Mouse (Mus musculus) regulatory T cell (primary cell): ENCODE results near the gene Grik2.

ENCODE experiments used
- in situ Hi-C: fragments of 300-600 bp; cut with MboI, MseI; formaldehyde crosslinking; loops from one replicate; pipeline ENCODE4 v1.15.1; 2025; ENCODE audit warnings: high pct_unique_total_duplicates

Gene Grik2

DNA sequence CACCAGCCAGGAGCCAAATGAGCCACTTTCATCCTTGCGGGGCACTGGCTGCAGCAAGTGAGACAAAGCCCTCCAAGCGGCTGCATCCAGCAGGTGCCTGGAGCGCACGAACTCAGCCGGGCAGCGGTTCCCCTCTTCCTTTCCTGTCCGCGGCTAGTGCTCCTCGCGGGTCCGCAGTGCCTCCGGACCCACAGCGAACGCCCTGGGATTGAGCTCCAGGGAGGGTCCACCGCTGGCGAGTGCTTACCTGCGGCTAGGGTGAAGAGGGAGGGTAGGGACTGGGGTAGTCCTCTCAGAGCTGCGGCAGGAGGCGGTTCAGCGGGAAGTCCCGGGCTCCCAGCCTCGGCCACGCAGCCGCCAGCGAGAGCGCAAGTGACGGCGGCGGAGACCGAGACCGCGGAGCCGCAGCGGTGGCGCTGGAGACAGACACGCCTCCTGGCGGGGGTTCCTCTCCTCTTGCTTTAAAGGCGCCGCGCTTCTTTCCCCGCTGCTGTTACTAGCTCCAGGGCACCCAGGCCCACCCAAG is at the start of gene Grik2:
Gene Grik2 (minus strand): TSS at position 386 of the 526 bp plus-strand sequence.
- in situ Hi-C loops, result no loop called here

GRCm38 (mm10) chr10:49834392-49834791 is 45.8 kb upstream of the Grik2 start:
- in situ Hi-C loops, result no loop called here

DNA sequence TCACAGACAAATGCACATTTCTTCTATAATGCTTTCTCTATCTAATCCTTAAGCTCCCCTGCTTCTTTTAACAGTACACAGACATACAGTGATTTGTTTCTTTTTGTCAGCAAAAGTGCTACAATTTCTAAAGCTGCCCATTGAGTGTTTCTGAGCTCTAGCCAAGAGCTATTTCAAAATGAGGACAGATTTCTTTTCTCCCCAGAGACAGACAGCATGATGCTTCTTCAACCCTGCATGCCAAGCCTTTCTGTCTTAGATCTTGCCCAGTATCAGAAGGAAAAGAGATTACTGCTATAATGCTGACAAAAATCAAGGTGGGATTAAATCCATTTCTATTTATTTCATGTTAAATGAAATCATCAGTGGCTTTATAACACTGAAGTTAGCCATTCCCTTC is 18.7 kb upstream of the Grik2 start:
- in situ Hi-C loops, result no loop called here

GRCm38 (mm10) chr10:49801001-49801400 is 12.4 kb upstream of the Grik2 start:
- in situ Hi-C loops, result no loop called here

DNA sequence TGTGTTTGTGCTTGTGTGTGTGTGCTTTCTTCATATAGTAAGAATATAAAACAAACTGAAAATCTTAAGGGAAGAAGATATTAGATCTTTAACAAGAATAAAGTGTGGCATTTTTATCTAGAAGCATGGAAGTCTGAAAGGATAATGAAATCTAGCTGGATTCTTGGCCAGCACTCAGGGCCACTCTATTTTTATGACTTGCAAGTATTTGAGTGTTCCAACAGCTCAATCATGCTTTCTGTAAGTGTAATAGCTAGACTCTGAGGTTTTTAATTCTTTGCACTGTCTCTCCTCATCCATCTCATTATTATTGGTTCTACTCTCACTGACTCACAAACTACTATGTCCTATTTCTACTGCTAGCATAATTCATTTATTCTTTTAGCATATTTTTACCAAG is 5.6 kb upstream of the Grik2 start:
- in situ Hi-C loops, result no loop called here

DNA sequence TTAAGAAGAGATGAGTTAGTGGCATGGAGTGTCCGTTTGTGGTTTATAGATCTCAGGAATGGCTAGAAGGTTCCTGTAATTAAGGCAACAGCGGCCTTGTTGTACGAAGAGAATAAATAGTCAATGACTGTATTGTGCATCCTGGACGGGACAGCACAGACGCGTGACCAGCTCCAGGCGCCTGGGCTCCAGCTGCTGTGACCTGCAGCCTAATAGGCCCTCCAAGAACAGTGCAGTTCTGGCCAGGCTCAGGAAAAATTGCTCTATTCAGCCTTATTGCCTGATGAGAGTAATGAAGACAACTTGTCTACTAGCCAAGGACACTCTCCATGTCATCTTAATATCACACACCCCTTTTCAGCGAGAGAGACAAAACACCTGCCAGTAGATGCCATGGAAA is 1.8 kb upstream of the Grik2 start:
- in situ Hi-C loops, result no loop called here

DNA sequence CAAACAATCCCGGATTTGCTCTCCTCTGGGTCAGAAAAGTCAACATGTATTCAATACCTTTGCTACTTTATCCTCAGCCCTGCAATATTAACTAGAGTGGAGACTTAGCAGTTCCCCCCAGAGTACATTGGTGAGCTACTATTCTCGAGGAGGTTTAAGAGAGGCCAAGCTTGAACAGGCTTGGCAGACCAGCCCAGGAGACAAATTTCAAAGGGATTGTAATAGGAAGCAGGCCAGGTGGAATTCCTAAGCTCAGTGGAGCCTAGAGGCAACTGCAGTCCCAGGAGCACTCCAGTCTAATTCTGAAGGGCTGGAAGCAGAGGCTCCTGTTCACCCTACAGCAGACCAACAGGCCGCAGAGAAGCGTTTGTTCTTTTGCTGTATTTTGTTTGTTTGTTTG is 1.1 kb upstream of the Grik2 start:
- in situ Hi-C loops, result no loop called here

GRCm38 (mm10) chr10:49788914-49789313 is 348 bp upstream of the Grik2 start:
- in situ Hi-C loops, result no loop called here

DNA sequence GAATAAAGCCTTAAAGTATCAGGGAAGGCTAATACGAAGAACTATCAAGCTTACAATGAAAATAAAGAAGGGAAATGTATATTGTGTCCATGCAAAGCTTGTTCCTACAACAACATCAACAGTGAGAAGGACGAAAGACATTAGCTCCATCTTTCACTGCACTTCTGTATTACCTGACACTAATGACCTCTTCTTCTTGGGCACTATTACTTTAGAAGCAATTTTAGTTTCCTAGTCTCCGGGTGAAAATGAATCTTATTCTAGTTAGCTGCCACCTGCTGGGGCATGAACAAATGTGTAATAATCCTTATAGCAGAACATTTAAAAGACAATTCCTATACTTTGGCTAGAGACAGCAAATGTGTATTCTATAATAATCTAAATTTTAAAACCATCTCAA is 1.9 kb downstream of the Grik2 start:
- in situ Hi-C loops, result no loop called here

DNA sequence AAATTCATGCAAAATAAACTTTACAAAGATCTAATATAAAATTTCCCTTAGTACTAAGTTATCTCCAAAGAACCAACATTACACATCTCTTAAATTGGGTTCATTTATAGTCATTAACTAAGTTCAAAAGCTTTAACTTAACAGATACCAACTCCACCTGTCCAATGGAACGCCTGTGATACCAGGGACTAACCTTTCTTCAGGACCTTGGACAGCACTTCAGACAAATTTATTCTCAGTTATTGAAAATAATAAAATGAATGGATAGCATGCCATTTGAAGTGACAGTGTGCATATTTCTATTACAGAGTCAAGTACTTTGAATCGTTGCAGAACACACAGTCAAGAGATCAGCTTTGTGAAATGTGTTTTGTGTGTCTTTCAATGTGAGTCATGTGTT is 3.1 kb downstream of the Grik2 start:
- in situ Hi-C loops, result no loop called here

GRCm38 (mm10) chr10:49784831-49785230 is 3.7 kb downstream of the Grik2 start:
- in situ Hi-C loops, result no loop called here

DNA sequence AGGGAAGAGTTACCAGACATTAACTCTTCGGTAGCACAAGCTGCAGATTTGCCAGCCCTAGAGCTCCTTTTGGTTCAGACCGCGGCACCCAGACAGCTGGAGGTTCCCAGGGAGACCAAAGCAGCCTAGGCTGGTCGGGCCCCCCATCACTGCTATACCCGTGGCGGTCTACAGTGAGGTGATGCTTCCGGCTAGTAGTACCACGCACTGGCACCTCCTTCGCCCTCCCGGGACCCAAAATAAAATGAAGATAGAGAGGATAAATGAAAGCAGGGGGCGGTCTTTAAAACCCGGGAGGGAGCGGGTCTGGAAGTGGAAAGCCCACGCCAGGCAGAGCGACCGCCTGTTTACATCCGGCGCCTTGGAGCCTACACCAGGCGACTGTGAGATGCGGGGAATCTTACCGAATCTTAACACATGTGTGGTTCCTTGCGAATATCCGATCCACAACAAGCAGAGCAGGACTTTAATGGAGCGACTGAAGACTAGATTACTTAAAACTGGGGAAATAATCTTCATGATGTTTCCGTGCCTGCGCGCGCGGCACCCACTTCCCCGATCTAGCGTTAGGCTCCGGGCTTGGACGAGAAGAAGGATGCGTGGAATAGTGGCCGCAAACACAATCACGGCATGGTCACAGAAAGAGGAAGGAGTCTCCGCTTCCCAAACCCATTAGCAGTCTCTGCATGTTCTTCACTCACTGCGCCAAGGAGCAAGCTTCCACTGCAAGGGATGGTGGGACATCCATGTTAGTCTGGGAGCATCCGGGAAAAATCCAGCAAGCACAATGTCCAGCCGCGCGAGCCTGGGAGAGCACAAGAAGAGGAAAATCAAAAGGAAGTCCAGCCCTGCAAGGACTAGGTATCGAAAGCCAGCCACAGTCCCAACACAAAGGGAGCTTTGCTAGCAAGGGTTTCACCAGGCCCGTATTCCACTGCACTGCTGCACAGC is 5.5 kb downstream of the Grik2 start:
- in situ Hi-C loops, result no loop called here

GRCm38 (mm10) chr10:49782061-49782460 is 6.5 kb downstream of the Grik2 start:
- in situ Hi-C loops, result no loop called here

DNA sequence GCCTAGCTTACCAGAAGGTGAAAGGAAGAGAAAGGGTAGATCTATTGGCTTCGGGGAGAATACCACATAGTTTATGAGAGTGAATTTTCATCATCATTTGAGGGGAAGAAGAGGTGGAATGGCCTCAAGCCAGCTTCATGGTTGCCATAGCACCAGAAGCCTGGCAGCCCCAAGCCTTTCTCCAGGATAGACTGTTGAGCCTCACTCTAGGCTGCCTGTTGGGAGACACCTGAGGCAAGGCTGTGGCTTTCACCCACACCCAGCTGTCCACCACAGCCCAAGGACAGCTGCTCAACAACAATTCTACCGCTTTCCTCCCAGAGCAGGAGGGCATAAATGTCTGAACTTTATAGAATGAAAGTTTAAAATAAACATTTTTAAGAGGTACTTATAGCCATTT is 8.1 kb downstream of the Grik2 start:
- in situ Hi-C loops, result no loop called here

- in situ Hi-C loops, result no loop called here
Observed at GRCm38 (mm10) chr10:49768897-49769296, 19.7 kb downstream of the Grik2 start.

DNA sequence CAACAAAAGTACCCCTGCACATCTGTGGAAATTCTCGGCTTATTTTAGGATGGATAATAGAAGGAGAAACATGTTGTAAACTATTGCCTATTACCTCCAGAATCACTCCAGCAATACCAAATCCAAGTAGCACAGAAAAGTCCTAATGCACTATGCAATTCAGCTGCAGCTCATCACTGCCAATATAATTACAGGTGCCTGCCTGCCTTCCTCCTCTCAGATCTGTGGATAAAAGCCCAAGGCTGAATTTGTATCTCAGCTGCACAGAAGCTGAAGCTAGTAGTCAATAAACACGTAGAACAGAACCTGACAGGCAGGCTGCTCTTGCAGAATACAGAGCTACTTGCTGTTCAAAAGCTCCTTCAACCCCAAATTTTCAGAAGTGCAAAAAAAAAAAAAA is 21.0 kb downstream of the Grik2 start:
- in situ Hi-C loops, result no loop called here

DNA sequence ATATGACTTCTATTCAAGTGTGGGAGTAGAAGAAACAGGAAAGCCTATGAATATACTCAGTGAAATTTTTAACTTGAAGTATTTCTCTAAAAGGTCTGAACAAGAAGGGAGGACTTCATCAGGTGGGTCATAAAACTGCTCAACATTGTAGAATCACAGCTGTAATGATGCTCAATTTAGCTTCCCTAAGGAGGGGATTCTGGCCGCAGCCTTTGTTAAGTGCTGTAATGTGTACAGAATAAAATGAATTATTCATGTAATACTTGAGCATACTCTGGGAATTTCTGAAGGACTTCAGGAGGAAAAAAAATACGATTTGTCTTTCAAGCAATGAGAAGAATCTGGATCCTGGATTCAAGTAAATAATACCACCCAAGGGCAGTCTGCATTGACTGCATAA is 26.0 kb downstream of the Grik2 start:
- in situ Hi-C loops, result loop anchor here (5.0 kb wide), 1 partner anchor 85 kb away; no protein-coding TSS in a partner anchor

DNA sequence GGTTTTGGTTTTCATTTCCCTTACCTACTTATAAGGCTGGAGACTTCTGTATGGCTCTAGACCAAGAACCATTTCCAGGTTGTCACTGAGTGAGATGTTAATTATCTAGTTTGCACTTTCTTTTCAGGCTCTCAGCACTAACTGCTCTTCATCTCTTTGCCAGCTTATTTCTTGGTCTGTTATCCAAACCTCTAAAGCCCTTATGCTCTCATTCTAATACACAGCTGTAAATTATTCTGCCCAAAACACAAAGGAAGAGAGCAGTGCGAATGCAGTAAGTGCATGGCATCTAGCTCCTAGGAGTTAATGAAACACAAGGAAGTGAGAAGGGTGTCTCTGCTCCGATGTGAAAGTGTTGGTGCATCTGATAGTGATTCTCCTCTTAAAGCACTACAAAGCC is 36.8 kb downstream of the Grik2 start:
- in situ Hi-C loops, result no loop called here

DNA sequence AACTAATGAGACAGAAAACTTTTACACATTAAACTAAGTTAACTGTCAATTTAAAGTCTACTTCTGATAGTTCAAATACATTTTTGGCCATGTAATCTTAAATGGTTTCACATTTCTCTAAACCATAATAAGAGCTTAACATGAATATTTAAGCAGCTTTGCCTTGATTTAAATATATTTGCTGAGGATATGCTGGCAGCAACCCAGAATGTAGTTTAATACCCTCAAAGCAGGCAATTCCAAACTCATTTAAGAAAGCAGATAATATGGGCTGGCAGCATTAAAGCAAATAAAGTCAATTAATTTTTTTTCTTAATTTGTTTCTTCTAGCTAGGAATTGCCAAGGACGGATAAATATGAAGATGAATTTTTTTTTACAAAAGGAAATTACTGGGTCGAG is 56.7 kb downstream of the Grik2 start:
- in situ Hi-C loops, result no loop called here

DNA sequence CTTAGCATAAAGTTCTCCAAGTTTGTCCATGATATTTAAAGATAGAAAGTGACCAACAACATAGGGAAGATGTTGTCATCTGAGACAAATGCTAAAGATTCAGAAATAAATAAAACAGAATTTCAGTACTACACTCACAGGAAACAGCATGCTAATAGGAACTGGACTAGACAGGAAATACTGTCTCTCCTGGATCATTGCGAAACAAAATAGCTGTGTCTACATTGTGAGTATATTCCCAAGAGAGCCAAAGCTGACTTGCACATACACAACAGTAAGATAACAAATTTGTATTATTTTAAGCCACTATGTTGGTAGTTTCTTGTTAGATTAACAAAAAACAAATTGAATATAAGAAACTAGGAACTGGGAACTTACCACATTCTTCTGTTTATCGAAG is 64.9 kb downstream of the Grik2 start:
- in situ Hi-C loops, result no loop called here

DNA sequence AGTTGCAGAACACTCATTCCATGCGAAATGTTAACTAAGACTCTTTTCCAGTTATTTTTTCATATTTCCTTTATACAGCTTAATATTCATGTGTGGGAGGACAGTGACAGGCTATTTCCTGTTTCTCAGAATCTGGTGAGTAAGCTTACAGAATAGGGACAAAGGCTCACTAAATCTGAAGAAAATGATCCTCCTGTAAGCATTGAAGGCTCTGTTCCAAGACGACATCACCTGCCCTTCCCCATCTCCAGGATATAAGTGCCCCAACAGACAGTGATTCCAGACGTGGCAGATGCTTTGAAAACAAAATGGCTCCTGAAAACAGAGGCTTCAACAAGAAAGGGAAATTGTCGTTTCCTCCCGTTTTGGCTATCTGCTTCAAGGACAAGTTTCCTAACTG is 71.7 kb downstream of the Grik2 start:
- in situ Hi-C loops, result no loop called here

DNA sequence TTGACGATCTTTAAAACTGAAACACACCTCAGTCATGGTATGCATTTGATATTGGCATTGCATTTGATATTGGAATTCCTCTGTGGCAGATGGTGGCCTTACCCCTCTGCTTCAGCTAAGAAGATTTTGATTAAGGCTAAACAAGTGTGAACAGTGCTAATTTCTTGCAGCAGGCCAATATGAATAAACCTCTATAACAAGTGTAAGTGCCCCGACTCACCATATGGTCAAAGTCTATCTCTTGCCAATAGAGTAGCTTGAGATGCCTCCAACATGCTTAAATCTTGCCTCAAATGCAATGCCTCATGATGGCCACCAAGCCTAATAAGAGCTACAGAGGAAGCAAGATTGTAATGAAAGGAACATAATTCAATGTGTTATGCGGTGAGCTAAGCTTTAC is 78.8 kb downstream of the Grik2 start:
- in situ Hi-C loops, result no loop called here

DNA sequence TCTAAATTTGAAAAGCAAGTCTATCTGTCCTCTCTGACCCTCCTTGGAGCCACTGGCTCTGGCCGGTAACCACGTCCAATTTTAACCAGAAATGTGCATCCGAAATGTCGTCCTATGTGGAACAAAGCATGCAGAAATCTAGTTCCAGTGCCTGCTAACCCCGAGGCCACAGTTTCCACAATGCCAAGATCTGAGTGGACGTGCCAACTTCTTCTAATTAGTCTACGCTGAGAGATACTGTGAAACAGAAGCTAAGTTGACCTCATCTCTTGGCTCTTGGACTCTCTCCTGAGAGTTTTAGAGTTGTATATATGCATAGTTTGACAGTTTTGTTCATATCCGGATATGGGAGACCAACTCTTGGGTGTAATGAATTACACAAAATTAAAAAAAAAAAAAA is 84.1 kb downstream of the Grik2 start:
- in situ Hi-C loops, result no loop called here
